Mouse (Mus musculus): ENCODE data around the gene Clba1.

GRCm38 (mm10) chr12:112810092-112810885, 1.6 kb downstream of the Clba1 start:
- TF ChIP-seq GATA1 (IDR thresholded peaks at IDR 0.05; ENCODE audit: low read length) (no peak), TAL1 (IDR thresholded peaks at IDR 0.05; ENCODE audit: low read length) (no peak)
